Comparison of ENCODE assay signal across 8 mouse cellular contexts in genomic region chr2:18392331-18393021, GRCm38 (mm10). TPM values are rescaled to one million over a fixed set of nuclear protein-coding genes. Genes with fewer than 3 reads are reported as not detected.
A peak's percentile ranks its signal among the peaks of the same experiment; 100 is the strongest.
DNase-seq lines count a peak whose midpoint lies in the region; ATAC-seq lines count a peak whose summit lies in the region.

Dnajc1 (minus strand) TSS chr2:18392830.

- peak; percentile 92 to 97 for DNase-seq in adrenal gland, adult (ENCODE audit: inconsistent age in 2 of 2, low spot score in 1 of 2)
- peak; percentile 97 for DNase-seq in embryo, embryonic 10.5 days (ENCODE audit: low spot score)
- peak; percentile 91 for DNase-seq in gastrocnemius, postnatal 14 days
- peak; percentile 90 to 93 for DNase-seq in left cerebral cortex, postnatal 10 days (ENCODE audit: extremely low spot score in 1 of 2, low spot score in 2 of 2)
- peak; percentile 87 for DNase-seq in right cerebral cortex, postnatal 25 days
- peak; percentile 87 to 88 for DNase-seq in urinary bladder, postnatal 4 days (ENCODE audit: low spot score in 2 of 2)

- peak; percentile 95 for ATAC-seq in inflammation-experienced regulatory T-cells, adult 6 months
- peak; percentile 99 for ATAC-seq in megakaryocyte-erythroid progenitor cell, adult 5-6 weeks (replicated peaks; ENCODE audit: low FRiP score, low TSS enrichment, poor library complexity, severe bottlenecking)

- intact Hi-C loops in gastrocnemius, postnatal 14 days (cut with DNase I; ENCODE audit: low total_unique reads): no loop called here
- intact Hi-C loops in left cerebral cortex, postnatal 10 days (cut with DNase I): loop anchor here (5.0 kb wide), 2 partner anchors 215 to 280 kb away; partner anchors contain the start of gene Commd3

RNA-seq across cellular contexts. Expression of gene Dnajc1, which starts in this region (rescaled TPM):
- 10 to 100 TPM; 12.2 to 13.5 TPM for total RNA-seq in gastrocnemius, postnatal 14 days (2021)
- 10 to 100 TPM; 23.5 to 38.2 (median 26.8) TPM for polyA plus RNA-seq in inflammation-experienced regulatory T-cells, adult 6 months (2017; shearing (Covaris generic))
- 10 to 100 TPM; 13.1 to 13.3 TPM for total RNA-seq in left cerebral cortex, postnatal 10 days (2021)
- total RNA-seq in megakaryocyte-erythroid progenitor cell, adult 5-6 weeks (2014; fragmentation: Nextera tagmentation): 17.0 and 21.3 TPM in 2 replicates
- 26.7 and 47.2 TPM in 2 replicates for total RNA-seq in megakaryocyte-erythroid progenitor cell, adult 5-6 weeks (2017)

Comparison
In these comparisons a context has a peak if more than half of its experiments do, and no peak if none do; other contexts are left out.
1. Peak in every context shown above with its lines: DNase-seq and ATAC-seq.